Mouse (Mus musculus) erythroblast, embryonic 14.5 days (primary cell): Measurements from ENCODE around the gene Ano9. TPM values are rescaled to one million over a fixed set of nuclear protein-coding genes. Genes with fewer than 3 reads are reported as not detected.

Experiments
- H3K27me3 ChIP-seq: 2 replicates; pipeline ENCODE4 v1.6.1; 2012; ENCODE audit warnings: inconsistent platforms; ENCODE audit not compliant: control insufficient read depth
- H3K36me3 ChIP-seq: 2 replicates; pipeline ENCODE4 v1.6.1; 2012; ENCODE audit warnings: mild to moderate bottlenecking, inconsistent platforms; ENCODE audit not compliant: control insufficient read depth
- H3K4me1 ChIP-seq: 2 replicates; pipeline ENCODE4 v1.6.1; 2012; ENCODE audit warnings: inconsistent platforms; ENCODE audit not compliant: control insufficient read depth
- H3K4me3 ChIP-seq: replicated peaks from 2 replicates; pipeline ENCODE3; 2012; ENCODE audit warnings: moderate library complexity, mild to moderate bottlenecking, inconsistent platforms
- H3K9me3 ChIP-seq: 2 replicates; pipeline ENCODE4 v1.6.1; 2012; ENCODE audit warnings: low read length, inconsistent platforms, mixed read lengths; ENCODE audit not compliant: control insufficient read depth
- GATA1 ChIP-seq: IDR thresholded peaks from 2 replicates; pipeline ENCODE4 v1.6.1; 2012; ENCODE audit warnings: low read length, inconsistent platforms, mixed read lengths
- TAL1 ChIP-seq: IDR thresholded peaks from 3 replicates; pipeline ENCODE4 v1.6.1; 2012; ENCODE audit warnings: low read length, inconsistent platforms, mixed read lengths
- polyA plus RNA-seq: library from polyadenylated mRNA; stranded (reverse); fragments of >175 nt; gene quantifications from 2 replicates; pipeline ENCODE4 v1.2.3, GENCODE M21; 2012

The Ano9 gene
- polyA plus RNA-seq, 1 experiment, result not detected

GRCm38 (mm10) chr7:141060426-141061242 lies 57.0 kb downstream of the Ano9 start, which contains the start of gene B4galnt4:
Gene B4galnt4, plus strand, starts transcription at chr7:141061104.
- peak within 1 kb of the TSS; percentile 31 for H3K4me3 ChIP-seq
- H3K4me1 ChIP-seq, result peaks cover 22% of the 10 kb centered on the region
- H3K36me3 ChIP-seq, result no peaks in the 10 kb centered on the region
- H3K27me3 ChIP-seq, result peaks cover 76% of the 10 kb centered on the region
- H3K9me3 ChIP-seq, result peaks cover 2% of the 10 kb centered on the region
- TF ChIP-seq TAL1, result no peak
- TF ChIP-seq GATA1, result no peak

GRCm38 (mm10) chr7:141059929-141060328 lies 57.7 kb downstream of the Ano9 start:
- no peak for TF ChIP-seq GATA1
- no peak for TF ChIP-seq TAL1
- Histone ChIP-seq H3K27me3 (peaks cover 76% of the 10 kb centered on the region), H3K4me3 (no peak overlapping the region), H3K36me3 (no peaks in the 10 kb centered on the region), H3K9me3 (peaks cover 4% of the 10 kb centered on the region), H3K4me1 (peaks cover 22% of the 10 kb centered on the region)

GRCm38 (mm10) chr7:141058601-141059341 lies 58.8 kb downstream of the Ano9 start:
- TF ChIP-seq GATA1 (no peak), TAL1 (no peak)
- Histone ChIP-seq H3K4me3 (no peak overlapping the region), H3K36me3 (no peaks in the 10 kb centered on the region), H3K27me3 (peaks cover 65% of the 10 kb centered on the region), H3K9me3 (peaks cover 4% of the 10 kb centered on the region), H3K4me1 (peaks cover 22% of the 10 kb centered on the region)

GRCm38 (mm10) chr7:141057541-141057940 lies 60.1 kb downstream of the Ano9 start:
- no peak for TF ChIP-seq TAL1
- TF ChIP-seq GATA1, result no peak
- Histone ChIP-seq H3K27me3 (peaks cover 54% of the 10 kb centered on the region), H3K9me3 (peaks cover 4% of the 10 kb centered on the region), H3K4me3 (no peak overlapping the region), H3K4me1 (peaks cover 18% of the 10 kb centered on the region), H3K36me3 (no peaks in the 10 kb centered on the region)

GRCm38 (mm10) chr7:141056976-141057375 lies 60.6 kb downstream of the Ano9 start:
- Histone ChIP-seq H3K36me3 (no peaks in the 10 kb centered on the region), H3K27me3 (peaks cover 48% of the 10 kb centered on the region), H3K4me1 (peaks cover 17% of the 10 kb centered on the region), H3K9me3 (peaks cover 4% of the 10 kb centered on the region), H3K4me3 (no peak overlapping the region)
- TF ChIP-seq GATA1, result no peak
- no peak for TF ChIP-seq TAL1

GRCm38 (mm10) chr7:141055785-141056184 lies 61.8 kb downstream of the Ano9 start:
- Histone ChIP-seq H3K9me3 (peaks cover 4% of the 10 kb centered on the region), H3K4me1 (peaks cover 10% of the 10 kb centered on the region), H3K4me3 (no peak overlapping the region), H3K27me3 (peaks cover 36% of the 10 kb centered on the region), H3K36me3 (no peaks in the 10 kb centered on the region)
- TF ChIP-seq GATA1 (no peak), TAL1 (no peak)

- Histone ChIP-seq H3K4me1 (peaks cover 19% of the 10 kb centered on the region), H3K9me3 (peaks cover 4% of the 10 kb centered on the region), H3K4me3 (no peak overlapping the region), H3K36me3 (no peaks in the 10 kb centered on the region), H3K27me3 (peaks cover 2% of the 10 kb centered on the region)
- no peak for TF ChIP-seq GATA1
- TF ChIP-seq TAL1, result no peak
Observed at GRCm38 (mm10) chr7:141052421-141052820, 65.2 kb downstream of the Ano9 start.

- Histone ChIP-seq H3K4me3 (no peak overlapping the region), H3K9me3 (peaks cover 4% of the 10 kb centered on the region), H3K4me1 (peaks cover 23% of the 10 kb centered on the region), H3K27me3 (no peaks in the 10 kb centered on the region; the same call in 1 of the 2 replicates), H3K36me3 (no peaks in the 10 kb centered on the region)
- TF ChIP-seq TAL1 (no peak), GATA1 (no peak)
Observed at GRCm38 (mm10) chr7:141052016-141052415, 65.6 kb downstream of the Ano9 start.

Other genes with a start within 250 kb of the Ano9 start
- gene Psmd13, start 235.8 kb downstream of the Ano9 start, polyA plus RNA-seq, result 13.2 and 18.4 TPM in 2 replicates
- 1.8 and 1.9 TPM in 2 replicates for gene Sirt3, start 235.5 kb downstream of the Ano9 start, polyA plus RNA-seq
- gene Cox8b, start 217.4 kb downstream of the Ano9 start, polyA plus RNA-seq, result not detected in 2 replicates
- gene Nlrp6, start 196.9 kb downstream of the Ano9 start, polyA plus RNA-seq, result not detected in 2 replicates
- 0.05 and 0.32 TPM in 2 replicates for gene Pgghg, start 176.4 kb downstream of the Ano9 start, polyA plus RNA-seq
- gene Ifitm5, start 167.5 kb downstream of the Ano9 start, polyA plus RNA-seq, result not detected in 2 replicates
- not detected in 2 replicates for gene Gm45717, start 161.9 kb downstream of the Ano9 start, polyA plus RNA-seq
- gene Ifitm2, start 161.8 kb downstream of the Ano9 start, polyA plus RNA-seq, result 3.3 and 3.7 TPM in 2 replicates
- 0.05 and 0.47 TPM in 2 replicates for gene Ifitm1, start 150.6 kb downstream of the Ano9 start, polyA plus RNA-seq
- 0.26 and 0.29 TPM in 2 replicates for gene Ifitm3, start 107.0 kb downstream of the Ano9 start, polyA plus RNA-seq
- gene Ifitm6, start 99.9 kb downstream of the Ano9 start, polyA plus RNA-seq, result not detected in 2 replicates
- gene Gm17387, start 88.7 kb downstream of the Ano9 start, polyA plus RNA-seq, result not detected in 2 replicates
- gene B4galnt4, start 56.7 kb downstream of the Ano9 start, polyA plus RNA-seq, result 0.03 and 0.15 TPM in 2 replicates
- 0.03 and 0.05 TPM in 2 replicates for gene Pkp3, start 39.6 kb downstream of the Ano9 start, polyA plus RNA-seq
- 0.16 and 0.19 TPM in 2 replicates for gene Sigirr, start 17.2 kb downstream of the Ano9 start, polyA plus RNA-seq
- 148 and 156 TPM in 2 replicates for gene Ptdss2, start 4.6 kb upstream of the Ano9 start, polyA plus RNA-seq
- gene Rnh1, start 55.1 kb upstream of the Ano9 start, polyA plus RNA-seq, result 0.48 and 1.5 TPM in 2 replicates
- 34.0 and 43.9 TPM in 2 replicates for gene Hras, start 76.2 kb upstream of the Ano9 start, polyA plus RNA-seq
- gene Lrrc56, start 76.4 kb upstream of the Ano9 start, polyA plus RNA-seq, result 19.2 and 22.6 TPM in 2 replicates
- gene Lmntd2, start 96.3 kb upstream of the Ano9 start, polyA plus RNA-seq, result 0.28 and 0.51 TPM in 2 replicates
- gene Rassf7, start 98.1 kb upstream of the Ano9 start, polyA plus RNA-seq, result 7.3 and 10.7 TPM in 2 replicates
- 19.7 and 20.3 TPM in 2 replicates for gene Phrf1, start 111.0 kb upstream of the Ano9 start, polyA plus RNA-seq
- 2.2 and 2.9 TPM in 2 replicates for gene Irf7, start 148.7 kb upstream of the Ano9 start, polyA plus RNA-seq
- not detected in 2 replicates for gene Cdhr5, start 159.0 kb upstream of the Ano9 start, polyA plus RNA-seq
- not detected in 2 replicates for gene Sct, start 161.3 kb upstream of the Ano9 start, polyA plus RNA-seq
- not detected in 2 replicates for gene Drd4, start 174.2 kb upstream of the Ano9 start, polyA plus RNA-seq
- gene Deaf1, start 209.9 kb upstream of the Ano9 start, polyA plus RNA-seq, result 7.6 and 8.1 TPM in 2 replicates
- gene Tmem80, start 209.9 kb upstream of the Ano9 start, polyA plus RNA-seq, result 4.6 TPM in 2 replicates
- gene Eps8l2, start 221.1 kb upstream of the Ano9 start, polyA plus RNA-seq, result 0.05 and 0.09 TPM in 2 replicates